8 mouse cellular contexts compared by ENCODE assay signal in the genomic region with DNA sequence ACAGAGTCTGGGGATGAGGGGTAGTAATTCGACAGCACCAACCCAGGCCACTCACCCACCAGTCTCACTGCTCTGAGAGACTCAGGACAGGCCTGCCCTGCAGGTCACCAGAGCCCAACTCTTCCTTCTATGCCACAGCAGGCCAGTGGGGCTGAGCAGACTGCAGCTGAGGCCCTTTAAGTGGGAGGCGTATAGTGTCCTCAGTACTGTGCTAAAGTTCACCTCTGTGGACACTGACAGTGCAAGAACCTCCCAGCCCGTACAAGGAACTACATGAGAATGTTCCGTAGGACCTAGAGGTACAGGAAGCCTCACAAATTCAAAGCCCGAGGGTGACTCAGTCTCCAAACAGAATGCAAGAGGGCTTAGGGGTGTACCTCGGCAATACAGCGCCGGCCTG.
DNase-seq lines count a peak whose midpoint lies in the region; ATAC-seq and TF ChIP-seq lines count a peak whose summit lies in the region.

No protein-coding gene starts in this region.

- peak overlapping the region; percentile 92 for H3K27ac ChIP-seq in heart, embryonic 13.5 days (replicated peaks)
- 0 out of 2 replicates have a peak overlapping the region, but pooled peaks have one; percentile 13 for H3K27ac ChIP-seq in cortical plate, adult 2 months (ENCODE audit: insufficient read depth, low read length)
- H3K27ac ChIP-seq in intestine, postnatal 0 days (ENCODE audit: low read depth, low read length): peak overlapping the region; percentile 93
- H3K27ac ChIP-seq in liver, postnatal 0 days (ENCODE audit: low read depth): peak overlapping the region; percentile 75

- H3K9me3 ChIP-seq in heart, embryonic 13.5 days: no peaks in the 10 kb centered on the region
- no peaks in the 10 kb centered on the region for H3K9me3 ChIP-seq in intestine, postnatal 0 days (ENCODE audit: control insufficient read depth)
- H3K9me3 ChIP-seq in liver, postnatal 0 days (ENCODE audit: low read length): no peaks in the 10 kb centered on the region

- H3K4me3 ChIP-seq in heart, embryonic 13.5 days: no peak overlapping the region
- no peak overlapping the region for H3K4me3 ChIP-seq in cortical plate, adult 2 months (ENCODE audit: insufficient read depth, low read length)
- H3K4me3 ChIP-seq in intestine, postnatal 0 days (ENCODE audit: low read depth, low read length): 0 out of 2 replicates have a peak overlapping the region, but pooled peaks have one; percentile 3
- no peak overlapping the region for H3K4me3 ChIP-seq in liver, postnatal 0 days (ENCODE audit: low read depth, low read length)

- TF ChIP-seq POLR2A in cortical plate, adult 2 months (IDR thresholded peaks at IDR 0.05; ENCODE audit: extremely low read depth, insufficient read depth, low read length): no peak

- DNase-seq in heart, postnatal 36 days: no peak
- no peak for DNase-seq in liver, postnatal 0 days
- DNase-seq in cerebellum, adult 9-10 months: no peak
- DNase-seq in layer of hippocampus, postnatal 25 days (ENCODE audit: extremely low spot score in 1 of 2, low spot score in 1 of 2): no peak
- no peak for DNase-seq in frontal cortex, postnatal 14 days (ENCODE audit: low spot score in 2 of 2)

- TF ChIP-seq EP300 in liver, postnatal 0 days (IDR thresholded peaks at IDR 0.05; ENCODE audit: low read depth): no peak

- H3K4me2 ChIP-seq in heart, embryonic 13.5 days: no peak overlapping the region
- peak overlapping the region; percentile 56 for H3K4me2 ChIP-seq in intestine, postnatal 0 days (replicated peaks; ENCODE audit: low read depth)
- H3K4me2 ChIP-seq in liver, postnatal 0 days (ENCODE audit: low read depth, low read length): peak overlapping the region; percentile 48

- WGBS in heart, embryonic 13.5 days: 70% methylated on average over 8 of the region's 8 CpGs
- 52% methylated on average over 8 of the region's 8 CpGs for WGBS in intestine, postnatal 0 days
- WGBS in liver, postnatal 0 days (ENCODE audit: insufficient replicate concordance): 64% methylated on average over 8 of the region's 8 CpGs

- no peaks in the 10 kb centered on the region for H3K27me3 ChIP-seq in heart, embryonic 13.5 days (replicated peaks)
- H3K27me3 ChIP-seq in intestine, postnatal 0 days (replicated peaks; ENCODE audit: control insufficient read depth, insufficient read depth, low read length): no peaks in the 10 kb centered on the region
- H3K27me3 ChIP-seq in liver, postnatal 0 days (ENCODE audit: insufficient read depth, low read length): no peaks in the 10 kb centered on the region

- TF ChIP-seq CTCF in cortical plate, adult 2 months (IDR thresholded peaks at IDR 0.05; ENCODE audit: extremely low read depth, insufficient read depth, low read length): no peak
- no peak for TF ChIP-seq CTCF in intestine, postnatal 0 days (IDR thresholded peaks at IDR 0.05; ENCODE audit: low read depth)
- no peak for TF ChIP-seq CTCF in liver, postnatal 0 days (IDR thresholded peaks at IDR 0.05; ENCODE audit: low read depth)

- peak overlapping the region; percentile 72 for H3K9ac ChIP-seq in heart, embryonic 13.5 days
- peak overlapping the region; percentile 32; the same call in 1 of the 2 replicates for H3K9ac ChIP-seq in intestine, postnatal 0 days (ENCODE audit: low read depth, low read length)
- peak overlapping the region; percentile 41 for H3K9ac ChIP-seq in liver, postnatal 0 days (replicated peaks)

- peaks cover 83% of the 10 kb centered on the region for H3K4me1 ChIP-seq in heart, embryonic 13.5 days
- H3K4me1 ChIP-seq in cortical plate, adult 2 months (ENCODE audit: control insufficient read depth, insufficient read depth, low read length): peaks cover 12% of the 10 kb centered on the region
- H3K4me1 ChIP-seq in intestine, postnatal 0 days (replicated peaks; ENCODE audit: control insufficient read depth, insufficient read depth, low read length): peaks cover 6% of the 10 kb centered on the region
- H3K4me1 ChIP-seq in liver, postnatal 0 days (ENCODE audit: insufficient read depth): peaks cover 32% of the 10 kb centered on the region

- H3K36me3 ChIP-seq in heart, embryonic 13.5 days: no peaks in the 10 kb centered on the region
- H3K36me3 ChIP-seq in intestine, postnatal 0 days (ENCODE audit: control insufficient read depth, insufficient read depth): no peaks in the 10 kb centered on the region
- H3K36me3 ChIP-seq in liver, postnatal 0 days (replicated peaks; ENCODE audit: insufficient read depth, low read length): no peaks in the 10 kb centered on the region

- intact Hi-C loops in heart, postnatal 36 days (cut with DNase I): no loop called here

- no peak for ATAC-seq in heart, embryonic 13.5 days (ENCODE audit: extremely low read depth, insufficient number of reproducible peaks, low FRiP score, low TSS enrichment)
- peak; percentile 92 for ATAC-seq in intestine, postnatal 0 days
- peak; percentile 78 for ATAC-seq in liver, postnatal 0 days

Comparison
In these comparisons a context has a peak if more than half of its experiments do, and no peak if none do; other contexts are left out.
1. H3K27ac ChIP-seq: peak in every context shown above with its lines; median percentile 93 in intestine, postnatal 0 days; 92 in heart, embryonic 13.5 days; 75 in liver, postnatal 0 days; 13 in cortical plate, adult 2 months.